Mouse (Mus musculus) ES-Bruce4 (cell line): ENCODE measurements around the gene Fitm2. TPM values are rescaled to one million over a fixed set of nuclear protein-coding genes. Genes with fewer than 3 reads are reported as not detected.

Experiments used
- H3K27ac ChIP-seq: 2 replicates; pipeline ENCODE4 v1.5.1; 2012; ENCODE audit warnings: low read length, inconsistent platforms; ENCODE audit not compliant: insufficient read depth
- H3K27me3 ChIP-seq: 2 replicates; pipeline ENCODE4 v1.6.1; 2012; ENCODE audit warnings: mild to moderate bottlenecking, low read length, inconsistent platforms; ENCODE audit not compliant: control insufficient read depth, poor library complexity, insufficient read depth, severe bottlenecking
- H3K36me3 ChIP-seq: 2 replicates; pipeline ENCODE4 v1.6.1; 2012; ENCODE audit warnings: inconsistent platforms, mild to moderate bottlenecking, low read length, moderate library complexity; ENCODE audit not compliant: control insufficient read depth, poor library complexity, insufficient read depth, severe bottlenecking
- H3K4me1 ChIP-seq: one replicate; pipeline ENCODE4 v1.8.1; 2011; ENCODE audit warnings: low read length; ENCODE audit not compliant: control insufficient read depth, insufficient read depth
- H3K4me3 ChIP-seq: 2 replicates; pipeline ENCODE4 v1.5.1; 2011; ENCODE audit warnings: low read depth, mild to moderate bottlenecking, low read length
- H3K9ac ChIP-seq: 2 replicates; pipeline ENCODE4 v1.6.1; 2012; ENCODE audit warnings: low read depth, mild to moderate bottlenecking, inconsistent platforms; ENCODE audit not compliant: poor library complexity, severe bottlenecking
- H3K9me3 ChIP-seq: replicated peaks from 2 replicates; pipeline ENCODE4 v1.6.1; 2012; ENCODE audit warnings: mild to moderate bottlenecking, low read length, inconsistent platforms; ENCODE audit not compliant: control insufficient read depth, poor library complexity, insufficient read depth, severe bottlenecking
- CTCF ChIP-seq: IDR thresholded peaks from one replicate; pipeline ENCODE4 v1.8.1; 2011; ENCODE audit warnings: low read depth, low read length
- EP300 ChIP-seq: IDR thresholded peaks from 2 replicates; pipeline ENCODE4 v1.6.1; 2011; ENCODE audit warnings: low read depth, low read length; ENCODE audit not compliant: insufficient read depth
- POLR2A ChIP-seq: IDR thresholded peaks from one replicate; pipeline ENCODE4 v1.8.1; 2011; ENCODE audit warnings: low read length; ENCODE audit not compliant: insufficient read depth
- polyA plus RNA-seq: library from polyadenylated mRNA; stranded (reverse); fragments of >200 nt; gene quantifications from 2 replicates; pipeline ENCODE4 v1.2.4, GENCODE M21; 2011; ENCODE audit warnings: low read depth; ENCODE audit not compliant: missing spikeins, insufficient read depth, insufficient read length

Fitm2 gene
- 4.4 and 4.9 TPM in 2 replicates for polyA plus RNA-seq

- no peaks in the 10 kb centered on the region; the same call in 1 of the 2 replicates for H3K36me3 ChIP-seq
Measured at GRCm38 (mm10) chr2:163472466-163472851, at the start of gene Fitm2. Gene Fitm2, minus strand, starts transcription at chr2:163472629.

GRCm38 (mm10) chr2:163506300-163507004 lies 34.0 kb upstream of the Fitm2 start, which contains the start of gene Hnf4a:
Gene Hnf4a, plus strand, starts transcription at chr2:163506808.
- H3K27me3 ChIP-seq: no peaks in the 10 kb centered on the region
- TF ChIP-seq POLR2A (no peak), CTCF (no peak), EP300 (no peak)
- no peak within 1 kb of the TSS for H3K27ac ChIP-seq
- H3K36me3 ChIP-seq: no peaks in the 10 kb centered on the region
- H3K4me1 ChIP-seq: no peaks in the 10 kb centered on the region
- no peak within 1 kb of the TSS for H3K9ac ChIP-seq
- H3K4me3 ChIP-seq: no peak within 1 kb of the TSS
- H3K9me3 ChIP-seq: no peaks in the 10 kb centered on the region

More at GRCm38 (mm10) chr2:163472466-163472851, at the start of gene Fitm2:
- H3K4me1 ChIP-seq: no peaks in the 10 kb centered on the region
- H3K9me3 ChIP-seq: no peaks in the 10 kb centered on the region
- peak within 1 kb of the TSS; percentile 63; the same call in 1 of the 2 replicates for H3K27ac ChIP-seq
- H3K27me3 ChIP-seq: no peaks in the 10 kb centered on the region
- peak within 1 kb of the TSS; percentile 66 for H3K4me3 ChIP-seq
- peak; percentile 53; the same call in 1 of the 2 replicates for TF ChIP-seq EP300
- TF ChIP-seq CTCF: peak; percentile 99
- TF ChIP-seq POLR2A: no peak
- peak within 1 kb of the TSS; percentile 60 for H3K9ac ChIP-seq

GRCm38 (mm10) chr2:163503191-163503590 lies 30.8 kb upstream of the Fitm2 start:
- no peak overlapping the region for H3K4me3 ChIP-seq

GRCm38 (mm10) chr2:163502219-163502618 lies 29.8 kb upstream of the Fitm2 start:
- no peak overlapping the region for H3K9ac ChIP-seq
- no peaks in the 10 kb centered on the region for H3K27me3 ChIP-seq
- no peaks in the 10 kb centered on the region for H3K36me3 ChIP-seq
- TF ChIP-seq POLR2A (no peak), CTCF (no peak), EP300 (no peak)
- no peaks in the 10 kb centered on the region for H3K9me3 ChIP-seq
- H3K27ac ChIP-seq: no peak overlapping the region
- no peak overlapping the region for H3K4me3 ChIP-seq
- H3K4me1 ChIP-seq: no peaks in the 10 kb centered on the region

More at GRCm38 (mm10) chr2:163503191-163503590, 30.8 kb upstream of the Fitm2 start:
- Histone ChIP-seq H3K9me3 (no peaks in the 10 kb centered on the region), H3K27ac (no peak overlapping the region), H3K4me1 (no peaks in the 10 kb centered on the region), H3K36me3 (no peaks in the 10 kb centered on the region), H3K27me3 (no peaks in the 10 kb centered on the region), H3K9ac (no peak overlapping the region)
- TF ChIP-seq CTCF: no peak
- TF ChIP-seq POLR2A: no peak
- no peak for TF ChIP-seq EP300

- H3K36me3 ChIP-seq: no peaks in the 10 kb centered on the region
- H3K27ac ChIP-seq: no peak overlapping the region
- no peaks in the 10 kb centered on the region for H3K27me3 ChIP-seq
- H3K9ac ChIP-seq: no peak overlapping the region
- peaks cover 3% of the 10 kb centered on the region for H3K4me1 ChIP-seq
- no peaks in the 10 kb centered on the region for H3K9me3 ChIP-seq
- TF ChIP-seq CTCF (no peak), POLR2A (no peak), EP300 (no peak)
- no peak overlapping the region for H3K4me3 ChIP-seq
Measured at GRCm38 (mm10) chr2:163494456-163494855, 22.0 kb upstream of the Fitm2 start.

- H3K4me3 ChIP-seq: no peak overlapping the region
- no peaks in the 10 kb centered on the region for H3K27me3 ChIP-seq
- TF ChIP-seq POLR2A (no peak), EP300 (no peak), CTCF (no peak)
Measured at GRCm38 (mm10) chr2:163493976-163494375, 21.5 kb upstream of the Fitm2 start.

More at GRCm38 (mm10) chr2:163493976-163494375, 21.5 kb upstream of the Fitm2 start:
- Histone ChIP-seq H3K36me3 (no peaks in the 10 kb centered on the region), H3K4me1 (peaks cover 3% of the 10 kb centered on the region), H3K9me3 (no peaks in the 10 kb centered on the region), H3K27ac (no peak overlapping the region), H3K9ac (no peak overlapping the region)
